Mouse (Mus musculus) limb, embryonic 11.5 days (tissue): ENCODE measurements around the gene Vkorc1. TPM values are rescaled to one million over a fixed set of nuclear protein-coding genes. Genes with fewer than 3 reads are reported as not detected.

Experiments
- ATAC-seq: fragments of 200-750 bp; cut with Nextera tagmentation; 2 replicates; pipeline ENCODE4 v1.8.0; 2017; ENCODE audit warnings: low read depth; ENCODE audit not compliant: insufficient number of reproducible peaks, low FRiP score, low TSS enrichment
- DNase-seq: peaks from one replicate; pipeline ENCODE4 v3.0.0-alpha.2; 2015; ENCODE audit warnings: low spot score
- H3K27ac ChIP-seq: fragments of 300-500 bp; sonication (generic); replicated peaks from 2 replicates; pipeline ENCODE4 v1.5.1; 2014; ENCODE audit warnings: low read depth, mild to moderate bottlenecking, low read length
- H3K27me3 ChIP-seq: fragments of 300-500 bp; sonication (generic); 2 replicates; pipeline ENCODE4 v1.6.1; 2014; ENCODE audit warnings: mild to moderate bottlenecking, low read length, mixed read lengths; ENCODE audit not compliant: control insufficient read depth, insufficient read depth
- H3K36me3 ChIP-seq: fragments of 300-500 bp; sonication (generic); 2 replicates; pipeline ENCODE4 v1.6.1; 2014; ENCODE audit warnings: mild to moderate bottlenecking, low read length, moderate library complexity, mixed read lengths; ENCODE audit not compliant: control insufficient read depth, insufficient read depth
- H3K4me1 ChIP-seq: fragments of 300-500 bp; sonication (generic); 2 replicates; pipeline ENCODE4 v1.6.1; 2014; ENCODE audit warnings: low read length, mixed read lengths; ENCODE audit not compliant: control insufficient read depth, insufficient read depth
- H3K4me2 ChIP-seq: fragments of 300-500 bp; sonication (generic); 2 replicates; pipeline ENCODE4 v1.6.1; 2014; ENCODE audit warnings: low read depth, mild to moderate bottlenecking, moderate library complexity; ENCODE audit not compliant: severe bottlenecking
- H3K4me3 ChIP-seq: fragments of 300-500 bp; sonication (generic); 2 replicates; pipeline ENCODE4 v1.5.1; 2014; ENCODE audit warnings: low read depth, low read length
- H3K9ac ChIP-seq: fragments of 300-500 bp; sonication (generic); 2 replicates; pipeline ENCODE4 v1.6.1; 2014; ENCODE audit warnings: mild to moderate bottlenecking, low read length
- H3K9me3 ChIP-seq: fragments of 300-500 bp; sonication (generic); 2 replicates; pipeline ENCODE4 v1.6.1; 2016; ENCODE audit warnings: low read length; ENCODE audit not compliant: control insufficient read depth
- WGBS: fragments of 180-500 bp; shearing (Covaris S2); extraction: QIAGEN DNeasy Blood & Tissue Kit; methylation state at CpG from one replicate; pipeline ENCODE4 v1.1.7; 2014; 5-methylcytosine and 5-hydroxymethylcytosine counted together
- polyA plus RNA-seq: library from polyadenylated mRNA; unstranded; fragments of >200 nt; fragmentation: Nextera tagmentation; extraction: Ambion mirVana; gene quantifications from 2 replicates; pipeline ENCODE4 v1.2.1, GENCODE M21; 2014

Vkorc1 gene
- polyA plus RNA-seq, 1 experiment from 2014 or later = 63.1 TPM

DNA sequence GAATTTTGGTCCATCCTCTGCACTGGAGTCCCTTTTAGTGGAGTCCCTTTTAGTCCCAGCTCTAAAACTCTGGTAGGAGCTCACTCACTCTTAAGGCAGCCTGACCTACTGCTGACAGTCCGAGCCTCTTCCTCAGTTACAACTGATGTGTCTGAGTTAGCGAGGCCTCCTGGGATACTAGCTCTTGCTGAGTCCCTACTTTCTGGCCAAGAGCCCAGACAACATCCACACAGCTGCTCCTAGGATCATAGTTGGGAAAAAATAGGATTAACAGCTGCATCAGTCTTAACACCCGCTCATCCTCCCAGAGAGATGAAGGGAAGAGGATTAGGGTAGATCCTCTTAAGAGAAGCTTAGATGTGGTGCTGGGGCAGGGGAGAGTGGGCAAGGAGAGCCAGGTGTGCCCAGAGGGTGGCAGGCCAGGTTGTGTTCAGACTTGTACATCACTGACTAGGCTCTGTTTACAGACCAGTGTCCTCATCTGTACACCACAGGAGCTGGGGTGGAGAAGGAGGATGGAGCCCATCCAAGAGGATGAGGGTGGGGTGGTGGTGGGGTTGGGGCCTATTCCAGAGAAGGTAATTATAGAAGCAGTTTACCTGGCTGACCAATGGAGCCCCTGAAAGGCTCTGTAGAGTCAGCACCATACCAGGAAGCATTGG lies 26.1 kb downstream of the Vkorc1 start:
- peaks cover 38% of the 10 kb centered on the region for H3K36me3 ChIP-seq
- no peak overlapping the region for H3K4me3 ChIP-seq
- no peak overlapping the region for H3K9ac ChIP-seq
- H3K27me3 ChIP-seq = no peaks in the 10 kb centered on the region
- ATAC-seq = no peak
- H3K9me3 ChIP-seq = no peaks in the 10 kb centered on the region
- H3K4me1 ChIP-seq = peaks cover 5% of the 10 kb centered on the region
- H3K4me2 ChIP-seq = no peak overlapping the region
- DNase-seq = no peak
- WGBS = 97% methylated on average over 3 of the region's 3 CpGs
- no peak overlapping the region for H3K27ac ChIP-seq

DNA sequence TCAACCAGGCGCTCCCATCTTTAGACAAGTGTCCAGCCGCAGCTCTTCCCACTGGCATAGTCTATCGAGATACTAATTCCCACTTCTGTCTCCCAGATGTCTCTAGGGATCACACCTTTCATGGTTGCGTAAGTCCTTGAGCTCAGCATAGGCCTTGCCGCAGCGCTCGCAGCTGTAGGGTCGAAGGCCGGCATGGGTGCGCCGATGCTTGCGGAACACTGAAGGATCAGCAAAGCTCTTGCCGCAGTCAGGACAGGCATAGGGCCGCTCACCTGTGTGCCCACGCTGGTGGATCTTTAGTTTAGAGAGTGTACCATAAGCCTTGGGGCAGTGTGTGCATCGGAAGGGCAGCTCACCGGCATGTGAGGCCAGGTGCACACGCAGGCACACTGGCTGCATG lies 27.8 kb downstream of the Vkorc1 start:
- 97% methylated on average over 18 of the region's 18 CpGs for whole genome bisulfite sequencing
- Histone ChIP-seq H3K4me3 (no peak overlapping the region), H3K4me1 (no peaks in the 10 kb centered on the region), H3K9me3 (no peaks in the 10 kb centered on the region), H3K27me3 (no peaks in the 10 kb centered on the region), H3K9ac (no peak overlapping the region), H3K27ac (no peak overlapping the region), H3K36me3 (peaks cover 36% of the 10 kb centered on the region), H3K4me2 (no peak overlapping the region)
- DNase-seq (no peak), ATAC-seq (no peak)

DNA sequence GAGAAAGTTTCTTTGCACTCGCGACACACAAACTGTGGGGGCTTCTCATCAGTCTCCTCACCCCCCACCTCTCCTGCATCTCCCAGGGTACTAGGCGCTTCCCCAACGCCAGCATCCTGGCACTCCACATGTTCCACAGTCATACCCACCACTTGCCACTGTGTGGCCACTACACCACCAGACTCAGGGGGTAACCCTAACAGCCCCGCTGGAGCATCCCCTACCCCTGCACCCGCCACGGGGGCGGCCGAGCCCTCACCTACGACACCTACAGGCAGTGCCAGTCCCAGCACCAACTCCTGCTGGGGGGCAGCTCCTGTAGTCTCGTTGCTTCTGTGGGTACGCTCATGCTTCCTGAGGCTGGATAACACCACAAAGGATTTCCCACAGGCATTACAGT lies 29.0 kb downstream of the Vkorc1 start:
- no peaks in the 10 kb centered on the region for H3K4me1 ChIP-seq
- ATAC-seq (no peak), DNase-seq (no peak)
- no peaks in the 10 kb centered on the region for H3K9me3 ChIP-seq
- H3K4me2 ChIP-seq = no peak overlapping the region
- WGBS = 94% methylated on average over 12 of the region's 12 CpGs
- no peaks in the 10 kb centered on the region for H3K27me3 ChIP-seq
- peaks cover 30% of the 10 kb centered on the region for H3K36me3 ChIP-seq
- no peak overlapping the region for H3K9ac ChIP-seq
- H3K27ac ChIP-seq = no peak overlapping the region
- H3K4me3 ChIP-seq = no peak overlapping the region

DNA sequence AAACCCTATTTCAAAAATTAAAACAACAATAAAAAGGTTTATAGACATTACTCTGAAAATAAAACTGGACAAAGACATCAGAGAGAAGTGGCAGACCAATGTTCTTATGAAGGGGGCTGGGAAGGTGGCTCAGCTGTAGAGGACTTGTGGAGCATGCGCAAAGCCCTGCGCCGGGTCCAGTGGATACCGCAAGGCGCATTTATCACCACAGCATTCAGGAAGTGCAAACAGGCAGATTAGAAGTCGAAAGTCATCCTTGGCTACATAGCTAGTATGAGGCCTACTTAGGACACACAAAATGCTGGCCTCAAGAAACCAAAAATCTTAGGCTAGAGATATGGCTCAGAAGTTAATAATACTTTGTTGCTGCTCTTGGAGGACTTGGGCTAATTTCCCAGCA lies 37.2 kb downstream of the Vkorc1 start:
- no peaks in the 10 kb centered on the region for H3K4me1 ChIP-seq
- no peaks in the 10 kb centered on the region for H3K9me3 ChIP-seq
- no peak overlapping the region for H3K4me3 ChIP-seq
- no peaks in the 10 kb centered on the region for H3K36me3 ChIP-seq
- H3K27ac ChIP-seq = no peak overlapping the region
- ATAC-seq = no peak
- no peak overlapping the region for H3K4me2 ChIP-seq
- no peaks in the 10 kb centered on the region for H3K27me3 ChIP-seq
- H3K9ac ChIP-seq = no peak overlapping the region
- WGBS = 94% methylated on average over 6 of the region's 6 CpGs
- no peak for DNase-seq

DNA sequence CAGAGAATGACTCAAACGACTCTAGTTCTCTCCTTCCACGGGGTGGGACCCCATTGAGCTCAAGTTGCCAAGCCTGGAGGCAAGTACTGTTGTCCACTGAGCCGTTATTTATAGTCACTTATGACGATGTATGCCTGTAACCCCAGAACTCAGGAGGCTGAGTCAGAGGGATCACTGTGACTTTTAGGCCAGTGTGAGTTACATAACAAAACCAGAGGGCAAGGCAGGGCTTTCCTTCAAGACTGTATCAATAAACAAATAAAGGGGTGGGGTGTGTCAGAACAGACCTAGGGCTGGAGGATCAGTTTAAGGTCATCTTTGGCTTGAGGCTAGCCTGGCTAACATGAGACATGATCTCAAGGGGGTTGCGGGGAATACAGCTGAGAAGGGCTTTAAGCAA lies 44.5 kb downstream of the Vkorc1 start:
- ATAC-seq (no peak), DNase-seq (no peak)
- no peaks in the 10 kb centered on the region for H3K27me3 ChIP-seq
- H3K36me3 ChIP-seq = peaks cover 4% of the 10 kb centered on the region
- no peaks in the 10 kb centered on the region for H3K9me3 ChIP-seq
- no peaks in the 10 kb centered on the region for H3K4me1 ChIP-seq
- WGBS = 71% methylated on average over 5 of the region's 5 CpGs
- no peak overlapping the region for H3K9ac ChIP-seq
- no peak overlapping the region for H3K4me3 ChIP-seq
- H3K27ac ChIP-seq = no peak overlapping the region
- no peak overlapping the region for H3K4me2 ChIP-seq

DNA sequence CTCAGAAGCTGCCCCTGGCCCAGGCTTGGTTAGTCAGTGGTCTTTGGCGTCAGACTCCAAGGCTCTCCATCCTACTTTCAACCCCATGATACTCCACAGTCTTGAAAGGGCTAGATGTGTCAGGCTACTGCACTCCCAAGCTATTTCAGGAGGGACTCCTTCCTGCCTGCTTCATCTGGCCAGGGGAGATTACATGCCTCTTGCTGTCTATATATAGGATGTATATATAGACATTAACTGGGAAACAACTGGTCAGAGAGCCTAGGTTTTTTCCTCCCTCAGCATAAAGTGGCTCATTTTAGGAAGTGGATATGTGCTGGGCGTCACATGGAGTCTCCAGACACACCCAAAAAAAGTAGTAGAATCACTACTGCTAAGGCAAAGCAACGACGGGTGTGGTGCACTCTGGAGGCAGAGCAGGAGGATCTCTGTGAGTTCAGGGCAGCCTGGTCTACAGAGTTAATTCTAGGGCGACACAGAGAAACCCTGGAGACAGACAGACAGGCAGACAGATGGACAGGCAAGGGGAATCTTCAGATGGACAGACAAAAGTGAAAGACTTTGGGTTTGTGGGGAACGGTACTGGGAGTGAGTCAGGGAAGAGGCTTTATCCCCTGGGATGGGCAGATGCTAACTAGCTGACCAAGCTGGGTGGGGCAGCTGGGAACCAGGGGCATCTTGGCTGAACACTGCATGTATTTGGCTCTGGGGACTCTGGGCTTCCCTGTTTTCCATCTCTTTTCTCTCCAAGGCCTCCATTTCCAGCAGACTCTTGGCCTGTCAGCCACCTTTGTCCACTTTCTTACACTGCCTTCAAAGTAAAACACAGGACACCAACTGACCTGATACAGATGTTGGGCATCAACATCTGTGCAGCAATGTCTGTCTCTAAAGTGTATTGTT lies 45.2 kb downstream of the Vkorc1 start:
- DNase-seq = no peak
- Histone ChIP-seq H3K9me3 (no peaks in the 10 kb centered on the region), H3K4me3 (no peak overlapping the region), H3K27ac (no peak overlapping the region), H3K4me1 (no peaks in the 10 kb centered on the region), H3K27me3 (no peaks in the 10 kb centered on the region), H3K9ac (no peak overlapping the region), H3K4me2 (no peak overlapping the region), H3K36me3 (peaks cover 4% of the 10 kb centered on the region)
- WGBS = 83% methylated on average over 6 of the region's 6 CpGs
- ATAC-seq = no peak

Other genes starting within 250 kb of the Vkorc1 start
- 83.9 and 85.5 TPM in 2 replicates for gene Bcl7c, start 186.7 kb downstream of the Vkorc1 start, polyA plus RNA-seq
- gene Ctf1, start 182.9 kb downstream of the Vkorc1 start, polyA plus RNA-seq = 19.6 and 21.4 TPM in 2 replicates
- gene Ctf2, start 163.5 kb downstream of the Vkorc1 start, polyA plus RNA-seq = 0.32 and 0.70 TPM in 2 replicates
- gene Fbxl19, start 151.1 kb downstream of the Vkorc1 start, polyA plus RNA-seq = 9.8 and 10.9 TPM in 2 replicates
- 11.7 and 12.3 TPM in 2 replicates for gene Orai3, start 125.8 kb downstream of the Vkorc1 start, polyA plus RNA-seq
- 31.5 and 38.0 TPM in 2 replicates for gene Setd1a, start 118.9 kb downstream of the Vkorc1 start, polyA plus RNA-seq
- gene Gm49388, start 110.0 kb downstream of the Vkorc1 start, polyA plus RNA-seq = not detected in 2 replicates
- 7.0 and 8.0 TPM in 2 replicates for gene Hsd3b7, start 95.0 kb downstream of the Vkorc1 start, polyA plus RNA-seq
- gene Stx4a, start 71.3 kb downstream of the Vkorc1 start, polyA plus RNA-seq = 16.0 and 17.3 TPM in 2 replicates
- gene Stx1b, start 71.1 kb downstream of the Vkorc1 start, polyA plus RNA-seq = 6.7 and 8.0 TPM in 2 replicates
- gene Zfp646, start 19.4 kb downstream of the Vkorc1 start, polyA plus RNA-seq = 15.8 and 21.2 TPM in 2 replicates
- gene Zfp668, start 18.8 kb downstream of the Vkorc1 start, polyA plus RNA-seq = 27.7 and 28.9 TPM in 2 replicates
- 0.85 and 0.92 TPM in 2 replicates for gene Prss53, start 4.6 kb downstream of the Vkorc1 start, polyA plus RNA-seq
- gene Gm21974, start 163 bp downstream of the Vkorc1 start, polyA plus RNA-seq = not detected in 2 replicates
- gene Bckdk, start 8.5 kb upstream of the Vkorc1 start, polyA plus RNA-seq = 124 TPM in 2 replicates
- gene Kat8, start 16.9 kb upstream of the Vkorc1 start, polyA plus RNA-seq = 48.2 and 53.7 TPM in 2 replicates
- 4.0 and 5.0 TPM in 2 replicates for gene Prss8, start 34.5 kb upstream of the Vkorc1 start, polyA plus RNA-seq
- gene Prss36, start 51.1 kb upstream of the Vkorc1 start, polyA plus RNA-seq = 11.5 and 13.3 TPM in 2 replicates
- gene Fus, start 71.8 kb upstream of the Vkorc1 start, polyA plus RNA-seq = 62.7 and 63.1 TPM in 2 replicates
- 6.7 and 6.9 TPM in 2 replicates for gene Pycard, start 98.2 kb upstream of the Vkorc1 start, polyA plus RNA-seq
- 0.10 and 0.20 TPM in 2 replicates for gene Trim72, start 108.3 kb upstream of the Vkorc1 start, polyA plus RNA-seq
- 0.18 and 0.28 TPM in 2 replicates for gene Itgam, start 167.0 kb upstream of the Vkorc1 start, polyA plus RNA-seq
- not detected in 2 replicates for gene Gm49368, start 167.1 kb upstream of the Vkorc1 start, polyA plus RNA-seq
- not detected in 2 replicates for gene Itgax, start 233.9 kb upstream of the Vkorc1 start, polyA plus RNA-seq